Mouse (Mus musculus) G1E (cell line): ENCODE measurements around the gene Cntnap5c. TPM values are rescaled to one million over a fixed set of nuclear protein-coding genes. Genes with fewer than 3 reads are reported as not detected.

Experiments
- ATAC-seq: 2 replicates; pipeline ENCODE4 v1.8.0; 2016; ENCODE audit warnings: mild to moderate bottlenecking; ENCODE audit not compliant: insufficient number of reproducible peaks, poor library complexity, low FRiP score, severe bottlenecking; ENCODE audit errors: extremely low read depth
- DNase-seq: peaks from one replicate; pipeline ENCODE4 v3.0.0; 2012; ENCODE audit warnings: low spot score
- H3K27me3 ChIP-seq: 2 replicates; pipeline ENCODE4 v1.6.1; 2012; ENCODE audit warnings: mild to moderate bottlenecking, low read length, inconsistent platforms; ENCODE audit not compliant: insufficient read depth
- H3K36me3 ChIP-seq: replicated peaks from 2 replicates; pipeline ENCODE3; 2012; ENCODE audit warnings: mild to moderate bottlenecking, inconsistent platforms
- H3K4me1 ChIP-seq: 2 replicates; pipeline ENCODE4 v1.6.1; 2012; ENCODE audit warnings: low read depth, low read length, inconsistent platforms, mixed read lengths; ENCODE audit not compliant: insufficient read depth
- H3K4me3 ChIP-seq: 2 replicates; pipeline ENCODE4 v1.5.1; 2012; ENCODE audit warnings: low read depth, mild to moderate bottlenecking, inconsistent platforms, low read length, moderate library complexity, mixed read lengths
- H3K9me3 ChIP-seq: replicated peaks from 2 replicates; pipeline ENCODE4 v1.6.1; 2012; ENCODE audit warnings: inconsistent platforms
- CTCF ChIP-seq: IDR thresholded peaks from 2 replicates; pipeline ENCODE4 v1.5.1; 2012; ENCODE audit warnings: low read depth, low read length, inconsistent platforms, mixed read lengths
- GATA1 ChIP-seq: IDR thresholded peaks from 2 replicates; pipeline ENCODE4 v1.6.1; 2012; ENCODE audit warnings: borderline replicate concordance, low read length, inconsistent platforms, mixed read lengths
- GATA2 ChIP-seq: IDR thresholded peaks from 2 replicates; pipeline ENCODE4 v1.6.1; 2012; ENCODE audit warnings: low read depth, low read length, inconsistent platforms, borderline replicate concordance
- POLR2AphosphoS5 ChIP-seq: IDR thresholded peaks from 2 replicates; pipeline ENCODE4 v1.6.1; 2012; ENCODE audit warnings: low read depth, low read length, inconsistent platforms; ENCODE audit not compliant: insufficient replicate concordance
- TAL1 ChIP-seq: conservative IDR thresholded peaks from 2 replicates; pipeline ENCODE4 v1.6.1; 2012; ENCODE audit warnings: low read depth, low read length, inconsistent platforms, mixed read lengths
- polyA plus RNA-seq: library from polyadenylated mRNA; stranded (reverse); fragments of >175 nt; gene quantifications from 2 replicates; pipeline ENCODE4 v1.2.3, GENCODE M21; 2012
- total RNA-seq, 2 experiments: library from RNA; stranded (forward) in 1 of 2; stranded (reverse) in 1 of 2; fragments of 200-1000 nt in 1 of 2; fragments of >200 nt in 1 of 2; fragmentation: Nextera tagmentation in 1 of 2; gene quantifications; 2 replicates each; pipeline ENCODE4 v1.2.3; 2014 to 2017

Cntnap5c gene
- total and polyA plus RNA-seq, 3 experiments, result not detected

DNA sequence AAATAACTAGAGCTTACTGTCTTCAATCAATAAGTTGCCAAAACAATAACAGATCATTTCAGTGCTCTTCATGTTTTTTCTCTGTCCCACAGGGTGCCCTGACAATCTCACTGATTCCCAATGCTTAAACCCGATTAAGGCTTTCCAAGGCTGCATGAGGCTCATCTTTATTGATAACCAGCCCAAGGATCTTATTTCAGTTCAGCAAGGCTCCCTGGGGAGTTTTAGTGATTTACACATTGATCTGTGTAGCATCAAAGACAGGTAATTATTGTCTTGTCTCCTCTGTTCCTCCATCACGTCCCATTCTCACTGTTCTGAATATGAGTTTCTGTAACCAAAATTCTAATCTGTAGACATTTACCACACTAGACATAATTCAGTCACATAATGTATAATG is 335.1 kb downstream of the Cntnap5c start:
- Histone ChIP-seq H3K27me3 (no peaks in the 10 kb centered on the region), H3K4me1 (no peaks in the 10 kb centered on the region), H3K9me3 (no peaks in the 10 kb centered on the region), H3K36me3 (no peaks in the 10 kb centered on the region), H3K4me3 (no peak overlapping the region)
- ATAC-seq (no peak), DNase-seq (no peak)
- TF ChIP-seq TAL1, result no peak
- TF ChIP-seq GATA2, result no peak
- no peak for TF ChIP-seq POLR2AphosphoS5
- no peak for TF ChIP-seq GATA1
- no peak for TF ChIP-seq CTCF

DNA sequence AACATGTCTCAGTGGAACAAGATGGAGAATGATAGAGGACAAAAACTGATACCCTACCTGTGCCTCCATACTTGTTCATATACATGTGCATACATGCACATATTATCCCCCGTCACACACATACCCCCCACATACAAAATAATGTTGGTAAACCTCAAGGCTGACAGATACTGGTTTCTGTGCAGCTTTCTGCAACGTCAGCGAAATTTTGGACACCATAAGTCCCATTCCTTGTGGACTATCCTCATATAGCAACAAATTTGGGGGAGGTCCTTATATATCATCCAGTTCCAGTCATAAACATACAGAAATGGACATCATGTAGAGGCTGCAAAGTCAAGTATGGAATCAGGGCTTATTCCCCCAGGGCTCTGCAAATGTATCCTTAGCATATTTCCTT is 338.5 kb downstream of the Cntnap5c start:
- H3K9me3 ChIP-seq, result peaks cover 8% of the 10 kb centered on the region
- no peaks in the 10 kb centered on the region for H3K27me3 ChIP-seq
- no peak overlapping the region for H3K4me3 ChIP-seq
- H3K36me3 ChIP-seq, result no peaks in the 10 kb centered on the region
- no peak for TF ChIP-seq POLR2AphosphoS5
- TF ChIP-seq TAL1, result no peak
- TF ChIP-seq CTCF, result no peak
- no peak for TF ChIP-seq GATA1
- TF ChIP-seq GATA2, result no peak
- no peaks in the 10 kb centered on the region for H3K4me1 ChIP-seq
- DNase-seq, result no peak
- ATAC-seq, result no peak

DNA sequence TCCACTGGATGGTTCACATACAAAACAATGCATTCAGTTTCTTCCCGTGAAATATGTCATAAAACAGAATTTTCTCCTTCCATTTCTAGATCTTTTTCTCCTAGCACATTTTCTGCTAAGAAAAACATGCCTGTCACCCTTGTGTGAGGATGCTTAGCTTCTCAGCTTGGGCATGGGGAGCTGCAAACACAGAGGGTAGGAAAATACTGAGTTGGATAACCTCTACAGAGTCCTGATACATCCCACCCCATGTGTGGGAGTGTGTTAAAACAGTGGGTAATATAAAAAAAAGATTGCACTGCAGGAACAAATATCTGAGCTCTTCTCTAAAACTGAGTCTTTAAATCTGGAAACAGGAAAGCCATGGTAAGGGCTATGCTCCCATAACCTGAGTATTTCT is 339.0 kb downstream of the Cntnap5c start:
- no peaks in the 10 kb centered on the region for H3K36me3 ChIP-seq
- no peak for TF ChIP-seq POLR2AphosphoS5
- no peak for TF ChIP-seq GATA2
- TF ChIP-seq CTCF, result no peak
- no peak for TF ChIP-seq TAL1
- TF ChIP-seq GATA1, result no peak
- H3K4me1 ChIP-seq, result no peaks in the 10 kb centered on the region
- H3K4me3 ChIP-seq, result no peak overlapping the region
- peaks cover 8% of the 10 kb centered on the region for H3K9me3 ChIP-seq
- no peaks in the 10 kb centered on the region for H3K27me3 ChIP-seq
- no peak for ATAC-seq
- DNase-seq, result no peak

DNA sequence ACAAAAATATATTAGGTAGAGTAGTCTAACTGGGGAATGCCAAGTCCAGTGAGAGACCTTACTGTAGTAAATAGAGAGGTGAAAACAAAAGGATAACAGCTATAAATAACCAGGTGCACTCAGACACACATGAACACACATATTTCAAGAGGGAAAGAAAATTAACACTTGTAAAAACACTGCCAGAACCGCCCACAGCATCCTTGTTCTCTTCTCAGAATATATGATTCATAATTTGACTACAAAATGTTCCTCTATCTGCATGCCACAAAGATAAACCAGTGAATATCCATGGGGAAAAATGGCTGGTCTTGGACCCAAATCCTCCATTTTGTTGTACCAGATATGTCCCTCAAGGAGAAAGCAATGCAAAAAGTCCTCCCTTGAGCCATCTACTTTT is 417.8 kb downstream of the Cntnap5c start:
- no peaks in the 10 kb centered on the region for H3K9me3 ChIP-seq
- no peak for DNase-seq
- no peaks in the 10 kb centered on the region for H3K27me3 ChIP-seq
- no peak for ATAC-seq
- no peaks in the 10 kb centered on the region for H3K4me1 ChIP-seq
- no peak for TF ChIP-seq GATA1
- no peak for TF ChIP-seq TAL1
- no peak for TF ChIP-seq CTCF
- TF ChIP-seq GATA2, result no peak
- no peak for TF ChIP-seq POLR2AphosphoS5
- no peak overlapping the region for H3K4me3 ChIP-seq
- H3K36me3 ChIP-seq, result no peaks in the 10 kb centered on the region

DNA sequence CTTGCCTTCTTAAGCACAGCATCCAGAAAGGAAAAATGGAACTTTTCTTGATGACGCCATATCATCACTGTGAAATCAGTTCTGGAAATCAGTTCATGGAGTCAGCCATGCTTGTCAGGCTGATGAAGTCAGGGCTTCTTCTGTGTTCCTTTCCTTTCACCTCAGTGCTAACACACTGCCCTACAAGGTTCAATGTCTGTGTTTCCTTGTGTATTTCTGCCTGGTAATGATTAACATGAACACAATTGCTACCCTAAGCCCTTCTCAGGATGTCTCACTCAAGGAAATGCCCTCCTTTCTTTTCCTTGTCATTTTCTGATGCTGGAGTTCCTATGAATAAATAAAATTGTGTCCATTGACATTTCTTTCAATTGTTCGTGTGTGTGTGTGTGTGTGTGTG is 431.8 kb downstream of the Cntnap5c start:
- ATAC-seq (no peak), DNase-seq (no peak)
- peaks cover 7% of the 10 kb centered on the region; the same call in 1 of the 2 replicates for H3K9me3 ChIP-seq
- no peaks in the 10 kb centered on the region for H3K27me3 ChIP-seq
- TF ChIP-seq GATA2, result no peak
- TF ChIP-seq POLR2AphosphoS5, result no peak
- no peak for TF ChIP-seq CTCF
- TF ChIP-seq GATA1, result no peak
- no peak for TF ChIP-seq TAL1
- H3K4me3 ChIP-seq, result no peak overlapping the region
- no peaks in the 10 kb centered on the region for H3K4me1 ChIP-seq
- no peaks in the 10 kb centered on the region for H3K36me3 ChIP-seq

DNA sequence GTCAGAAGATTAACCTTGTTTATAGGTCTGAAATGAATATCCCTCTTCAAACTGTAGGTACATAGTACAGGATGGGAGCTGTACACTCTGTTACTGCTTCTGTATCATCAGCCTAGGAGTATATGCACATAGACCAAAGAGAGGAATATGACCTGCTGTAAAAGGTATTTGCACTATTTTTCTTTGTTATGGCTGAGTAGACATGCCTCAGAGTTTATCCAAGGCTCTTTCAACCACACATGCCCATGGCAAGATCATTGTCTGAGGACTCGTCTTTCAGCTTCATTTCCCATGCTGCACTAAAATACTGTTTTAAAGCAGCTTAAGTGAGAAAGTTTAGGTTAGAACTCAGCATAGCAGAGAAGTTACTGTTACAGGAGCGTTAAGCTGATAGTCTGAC is 498.7 kb downstream of the Cntnap5c start:
- 0 out of 2 replicates have a peak, but pooled peaks cover 5% of the 10 kb centered on the region for H3K9me3 ChIP-seq
- no peak for DNase-seq
- no peaks in the 10 kb centered on the region for H3K4me1 ChIP-seq
- no peak overlapping the region for H3K4me3 ChIP-seq
- H3K36me3 ChIP-seq, result no peaks in the 10 kb centered on the region
- no peak for TF ChIP-seq GATA1
- no peak for TF ChIP-seq GATA2
- TF ChIP-seq TAL1, result no peak
- no peak for ATAC-seq
- no peaks in the 10 kb centered on the region for H3K27me3 ChIP-seq

DNA sequence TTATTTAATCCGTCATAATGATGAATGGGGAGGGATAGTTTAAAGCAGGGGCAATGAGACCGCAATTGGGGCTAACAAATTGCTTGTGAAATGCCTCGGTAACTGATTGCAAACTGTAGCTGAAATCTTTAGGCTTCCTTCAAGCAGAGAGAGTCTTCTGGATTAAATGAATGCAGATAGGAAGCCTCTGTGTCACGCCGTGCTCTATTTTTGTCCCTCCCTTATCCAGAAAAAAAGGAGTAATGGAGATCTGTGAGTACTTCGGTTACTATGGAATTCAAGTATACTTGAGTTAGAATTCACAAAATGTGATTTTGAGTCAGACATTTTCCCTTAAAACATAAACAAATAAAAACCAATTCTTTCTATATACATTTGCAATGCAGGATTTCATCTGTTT is 581.9 kb downstream of the Cntnap5c start:
- DNase-seq (no peak), ATAC-seq (no peak)
- no peaks in the 10 kb centered on the region for H3K27me3 ChIP-seq
- H3K4me3 ChIP-seq, result no peak overlapping the region
- H3K36me3 ChIP-seq, result no peaks in the 10 kb centered on the region
- H3K4me1 ChIP-seq, result no peaks in the 10 kb centered on the region
- TF ChIP-seq POLR2AphosphoS5, result no peak
- TF ChIP-seq TAL1, result no peak
- TF ChIP-seq GATA2, result no peak
- no peak for TF ChIP-seq CTCF
- no peak for TF ChIP-seq GATA1
- H3K9me3 ChIP-seq, result peaks cover 2% of the 10 kb centered on the region; the same call in 1 of the 2 replicates
